Mouse (Mus musculus) liver, embryonic 11.5 days (tissue): ENCODE measurements around the gene Hoxa3. TPM values are rescaled to one million over a fixed set of nuclear protein-coding genes. Genes with fewer than 3 reads are reported as not detected.

ENCODE experiments used
- ATAC-seq: fragments of 200-750 bp; cut with Nextera tagmentation; replicated peaks from 2 replicates; pipeline ENCODE4 v1.8.0; 2017; ENCODE audit warnings: moderate number of reproducible peaks, mild to moderate bottlenecking, moderate TSS enrichment, moderate library complexity; ENCODE audit not compliant: low FRiP score
- DNase-seq: peaks from one replicate; pipeline ENCODE4 v3.0.0-alpha.2; 2017; ENCODE audit warnings: low spot score
- H3K27ac ChIP-seq: fragments of 300-500 bp; sonication (generic); 2 replicates; pipeline ENCODE4 v1.5.1; 2014; ENCODE audit warnings: mild to moderate bottlenecking, low read depth, low read length, control low read depth
- H3K27me3 ChIP-seq: fragments of 300-500 bp; sonication (generic); replicated peaks from 2 replicates; pipeline ENCODE4 v1.6.1; 2014; ENCODE audit warnings: low read length, mixed read lengths; ENCODE audit not compliant: control insufficient read depth, insufficient read depth
- H3K36me3 ChIP-seq: fragments of 300-500 bp; sonication (generic); 2 replicates; pipeline ENCODE4 v1.6.1; 2014; ENCODE audit warnings: mild to moderate bottlenecking, low read length, moderate library complexity, mixed read lengths; ENCODE audit not compliant: control insufficient read depth, insufficient read depth
- H3K4me1 ChIP-seq: fragments of 300-500 bp; sonication (generic); replicated peaks from 2 replicates; pipeline ENCODE4 v1.6.1; 2014; ENCODE audit warnings: low read length, mixed read lengths; ENCODE audit not compliant: control insufficient read depth, insufficient read depth
- H3K4me2 ChIP-seq: fragments of 300-500 bp; sonication (generic); 2 replicates; pipeline ENCODE4 v1.6.1; 2014; ENCODE audit warnings: mild to moderate bottlenecking, control low read depth, moderate library complexity
- H3K4me3 ChIP-seq: fragments of 300-500 bp; sonication (generic); 2 replicates; pipeline ENCODE4 v1.5.1; 2014; ENCODE audit warnings: low read depth, low read length, control low read depth
- H3K9ac ChIP-seq: fragments of 300-500 bp; sonication (generic); 2 replicates; pipeline ENCODE4 v1.6.1; 2014; ENCODE audit warnings: low read depth, low read length, control low read depth
- H3K9me3 ChIP-seq: fragments of 300-500 bp; sonication (generic); 2 replicates; pipeline ENCODE4 v1.6.1; 2016; ENCODE audit warnings: low read length, inconsistent platforms, mixed read lengths; ENCODE audit not compliant: control insufficient read depth
- WGBS: fragments of 180-500 bp; shearing (Covaris S2); extraction: QIAGEN DNeasy Blood & Tissue Kit; methylation state at CpG from one replicate; pipeline ENCODE4 v1.1.7; 2014; 5-methylcytosine and 5-hydroxymethylcytosine counted together
- polyA plus RNA-seq: library from polyadenylated mRNA; unstranded; fragments of >200 nt; fragmentation: Nextera tagmentation; extraction: Ambion mirVana; gene quantifications from 2 replicates; pipeline ENCODE4 v1.2.1, GENCODE M21; 2014

The Hoxa3 gene
- polyA plus RNA-seq, 1 experiment from 2014 or later: 2.9 TPM

- ATAC-seq: no peak
- H3K9me3 ChIP-seq: no peaks in the 10 kb centered on the region
- no peak overlapping the region for H3K4me2 ChIP-seq
- H3K4me3 ChIP-seq: no peak overlapping the region
- peaks cover 98% of the 10 kb centered on the region for H3K27me3 ChIP-seq
- no peak overlapping the region for H3K27ac ChIP-seq
- DNase-seq: no peak
- H3K9ac ChIP-seq: no peak overlapping the region
- no peaks in the 10 kb centered on the region for H3K4me1 ChIP-seq
- no peaks in the 10 kb centered on the region for H3K36me3 ChIP-seq
- 3% methylated on average over 9 of the region's 9 CpGs for WGBS
Measured at GRCm38 (mm10) chr6:52241001-52241621, 28.0 kb upstream of the Hoxa3 start.

- Histone ChIP-seq H3K27me3 (peaks cover 98% of the 10 kb centered on the region), H3K27ac (no peak within 1 kb of the TSS), H3K9ac (no peak within 1 kb of the TSS), H3K36me3 (no peaks in the 10 kb centered on the region), H3K9me3 (no peaks in the 10 kb centered on the region), H3K4me2 (no peak within 1 kb of the TSS), H3K4me1 (no peaks in the 10 kb centered on the region), H3K4me3 (no peak within 1 kb of the TSS)
- ATAC-seq (no peak), DNase-seq (no peak)
- WGBS: 2% methylated on average over 35 of the region's 35 CpGs
Measured at GRCm38 (mm10) chr6:52240389-52241000, 27.4 kb upstream of the Hoxa3 start, which contains the start of gene Hoxa10. Gene Hoxa10, minus strand, starts transcription at chr6:52240854.

GRCm38 (mm10) chr6:52239625-52240388 lies 26.7 kb upstream of the Hoxa3 start:
- no peaks in the 10 kb centered on the region for H3K4me1 ChIP-seq
- H3K9me3 ChIP-seq: no peaks in the 10 kb centered on the region
- WGBS: 2% methylated on average over 30 of the region's 30 CpGs
- peaks cover 98% of the 10 kb centered on the region for H3K27me3 ChIP-seq
- DNase-seq (no peak), ATAC-seq (no peak)
- H3K36me3 ChIP-seq: no peaks in the 10 kb centered on the region
- H3K4me2 ChIP-seq: no peak overlapping the region
- H3K9ac ChIP-seq: no peak overlapping the region
- no peak overlapping the region for H3K4me3 ChIP-seq
- no peak overlapping the region for H3K27ac ChIP-seq

DNA sequence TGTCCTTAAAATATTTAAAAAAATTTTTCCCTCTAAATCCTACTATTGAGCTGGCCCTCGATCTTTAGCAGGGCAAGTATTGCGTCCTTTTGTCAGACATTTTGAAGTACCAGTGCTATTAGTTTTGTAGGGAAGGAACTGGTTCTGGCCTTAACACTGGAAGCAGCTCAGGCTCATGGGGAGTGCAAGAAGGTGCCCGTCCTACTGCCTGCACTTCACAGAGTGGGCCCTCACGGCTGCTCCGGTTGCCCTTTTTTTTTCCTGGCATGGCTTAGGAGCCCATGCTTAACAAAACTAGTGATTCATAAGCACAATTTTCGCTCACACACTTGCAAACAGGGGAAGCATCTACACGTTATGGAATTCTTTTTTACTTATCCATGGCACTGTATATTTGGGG lies 25.8 kb upstream of the Hoxa3 start:
- Histone ChIP-seq H3K27me3 (peaks cover 98% of the 10 kb centered on the region), H3K4me2 (no peak overlapping the region), H3K9me3 (no peaks in the 10 kb centered on the region), H3K36me3 (no peaks in the 10 kb centered on the region), H3K4me3 (no peak overlapping the region), H3K27ac (no peak overlapping the region), H3K4me1 (no peaks in the 10 kb centered on the region), H3K9ac (no peak overlapping the region)
- ATAC-seq (no peak), DNase-seq (no peak)
- 3% methylated on average over 7 of the region's 7 CpGs for WGBS

GRCm38 (mm10) chr6:52238155-52238545 lies 25.0 kb upstream of the Hoxa3 start:
- no peak overlapping the region for H3K27ac ChIP-seq
- 2% methylated on average over 7 of the region's 7 CpGs for WGBS
- H3K4me1 ChIP-seq: no peaks in the 10 kb centered on the region
- H3K36me3 ChIP-seq: no peaks in the 10 kb centered on the region
- ATAC-seq: no peak
- H3K9ac ChIP-seq: no peak overlapping the region
- no peaks in the 10 kb centered on the region for H3K9me3 ChIP-seq
- no peak overlapping the region for H3K4me2 ChIP-seq
- peaks cover 98% of the 10 kb centered on the region for H3K27me3 ChIP-seq
- no peak for DNase-seq
- no peak overlapping the region for H3K4me3 ChIP-seq

- no peak overlapping the region for H3K4me3 ChIP-seq
- no peaks in the 10 kb centered on the region for H3K9me3 ChIP-seq
- DNase-seq (no peak), ATAC-seq (no peak)
- no peak overlapping the region for H3K27ac ChIP-seq
- H3K4me1 ChIP-seq: no peaks in the 10 kb centered on the region
- 10% methylated on average over 10 of the region's 10 CpGs for WGBS
- H3K9ac ChIP-seq: no peak overlapping the region
- peaks cover 98% of the 10 kb centered on the region for H3K27me3 ChIP-seq
- no peak overlapping the region for H3K4me2 ChIP-seq
- H3K36me3 ChIP-seq: no peaks in the 10 kb centered on the region
Measured at GRCm38 (mm10) chr6:52237346-52238154, 24.4 kb upstream of the Hoxa3 start.

DNA sequence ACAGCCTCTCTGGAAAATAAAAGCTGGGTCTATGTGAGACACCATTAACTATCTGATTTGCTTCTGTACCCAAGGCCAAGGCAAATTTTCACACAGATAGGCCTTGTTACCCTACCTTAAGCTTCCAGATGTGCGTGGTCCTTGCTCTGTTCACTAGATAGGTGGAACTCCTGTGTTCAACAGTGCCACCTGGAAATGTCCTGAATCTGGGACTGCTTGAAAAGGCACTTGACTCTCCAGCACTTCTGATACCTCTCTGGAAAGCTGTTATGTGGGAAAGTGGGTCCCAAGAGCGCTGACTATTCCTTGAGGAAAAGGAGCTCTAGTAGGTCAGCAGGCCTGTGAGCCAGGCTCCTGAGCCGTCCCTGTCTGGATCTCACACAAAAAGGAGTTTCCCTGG lies 23.7 kb upstream of the Hoxa3 start:
- DNase-seq (no peak), ATAC-seq (no peak)
- no peak overlapping the region for H3K27ac ChIP-seq
- no peaks in the 10 kb centered on the region for H3K36me3 ChIP-seq
- peaks cover 98% of the 10 kb centered on the region for H3K27me3 ChIP-seq
- H3K4me3 ChIP-seq: no peak overlapping the region
- no peak overlapping the region for H3K9ac ChIP-seq
- H3K9me3 ChIP-seq: no peaks in the 10 kb centered on the region
- H3K4me1 ChIP-seq: no peaks in the 10 kb centered on the region
- 11% methylated on average over 3 of the region's 3 CpGs for WGBS
- no peak overlapping the region for H3K4me2 ChIP-seq

DNA sequence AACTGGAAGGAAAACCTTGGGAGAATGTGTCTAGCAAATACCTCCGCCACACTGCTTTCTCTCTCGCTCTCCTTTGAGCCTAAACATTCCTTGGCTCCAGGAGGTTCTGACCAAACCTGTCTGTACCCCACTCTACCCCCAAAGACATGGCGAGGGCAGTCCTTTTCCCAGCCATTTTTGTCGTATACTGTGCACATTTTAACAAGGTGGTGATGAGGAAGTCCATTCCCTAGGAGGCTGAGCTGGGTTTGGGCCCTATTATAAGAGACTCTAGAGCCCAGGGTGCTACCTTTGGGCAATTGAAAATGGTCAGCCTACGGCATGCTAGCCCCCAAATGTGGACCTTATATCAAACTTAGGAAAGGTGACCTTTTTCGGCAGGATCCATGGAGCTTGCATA lies 22.7 kb upstream of the Hoxa3 start:
- WGBS: 23% methylated on average over 6 of the region's 6 CpGs
- Histone ChIP-seq H3K27me3 (peaks cover 96% of the 10 kb centered on the region), H3K9ac (no peak overlapping the region), H3K36me3 (no peaks in the 10 kb centered on the region), H3K4me3 (no peak overlapping the region), H3K27ac (no peak overlapping the region), H3K4me1 (no peaks in the 10 kb centered on the region), H3K4me2 (no peak overlapping the region), H3K9me3 (no peaks in the 10 kb centered on the region)
- ATAC-seq: no peak
- no peak for DNase-seq
